Mouse (Mus musculus) cerebellum, adult (tissue): ENCODE measurements around the gene Ndufa13.
A peak's percentile ranks its signal among the peaks of the same experiment; 100 is the strongest.

Experiments used
- ATAC-seq: cut with Nextera tagmentation; 2 replicates; pipeline ENCODE4 v1.9.2; 2017; ENCODE audit warnings: mild to moderate bottlenecking, moderate library complexity, mixed read lengths; ENCODE audit not compliant: insufficient number of reproducible peaks, low FRiP score, low TSS enrichment

The Ndufa13 gene

DNA sequence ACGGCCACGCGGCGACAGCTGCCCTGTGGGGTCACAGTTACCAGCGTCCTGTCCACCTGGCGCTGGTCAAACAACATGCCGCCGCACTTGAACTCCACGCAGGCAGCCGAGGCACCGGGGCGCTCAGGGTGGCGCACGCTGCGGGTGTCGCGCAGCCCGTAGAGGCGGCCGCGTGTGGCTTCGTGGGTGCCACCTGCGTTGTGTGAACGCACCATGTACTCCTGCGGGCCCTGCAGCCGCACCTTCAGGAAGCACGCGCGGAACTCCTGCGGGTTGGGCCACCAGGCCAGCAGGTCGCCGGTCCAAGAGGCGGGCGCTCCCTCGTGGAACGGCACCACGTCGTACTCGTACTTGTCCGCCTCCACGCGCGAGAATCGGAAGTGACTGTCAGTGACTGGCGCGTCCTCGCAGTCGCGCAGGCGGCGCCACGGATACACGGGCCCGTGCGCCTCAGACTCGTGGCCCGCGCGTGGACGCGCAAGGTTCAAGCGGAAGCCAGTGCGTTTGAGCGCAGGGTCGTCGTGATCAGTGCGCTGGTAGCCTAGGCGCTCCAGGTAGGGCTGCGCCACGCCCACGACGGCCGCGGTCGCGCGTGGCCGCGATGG is 21.0 kb downstream of the Ndufa13 start:
- no peak for ATAC-seq

DNA sequence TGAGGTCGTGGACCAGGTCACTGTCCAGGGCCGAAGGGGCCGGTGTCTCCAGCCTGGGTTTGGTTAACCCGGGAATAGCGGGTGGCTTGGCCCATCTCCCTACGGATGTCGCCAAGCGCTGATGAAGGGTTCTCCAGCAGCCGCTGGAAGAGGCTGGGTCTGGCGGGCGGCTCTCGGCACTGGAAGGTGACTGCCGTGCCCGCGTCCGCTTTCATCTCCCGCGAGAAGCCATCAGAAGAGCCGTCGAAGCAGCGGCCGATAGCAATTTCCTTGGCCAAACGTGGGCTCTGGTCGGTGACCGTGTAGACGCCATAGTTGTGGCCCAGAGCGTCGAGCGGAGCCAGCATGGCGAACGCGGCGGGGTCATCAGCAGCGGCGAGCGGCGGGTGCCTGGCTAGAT is 21.5 kb downstream of the Ndufa13 start:
- ATAC-seq: no peak

DNA sequence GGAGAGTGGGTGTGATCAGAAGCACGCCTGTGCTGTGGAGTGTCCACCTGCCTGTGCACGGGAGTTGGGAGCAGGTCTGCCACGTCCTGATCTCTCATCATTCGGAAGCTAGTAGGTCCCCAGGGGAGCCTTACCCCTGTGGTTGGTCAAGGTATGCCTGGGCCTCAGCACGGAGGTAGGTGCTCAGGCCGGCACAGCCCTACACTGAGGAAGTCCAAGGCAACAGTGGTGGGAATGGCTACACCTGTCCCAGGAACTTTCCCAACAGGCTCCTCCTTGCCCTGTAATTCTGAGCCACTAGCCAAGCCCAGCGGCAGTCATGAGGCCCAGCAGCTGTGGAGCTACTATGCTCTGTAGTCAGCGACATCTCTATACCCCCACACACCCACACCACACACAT is 22.7 kb downstream of the Ndufa13 start:
- ATAC-seq: no peak

GRCm38 (mm10) chr8:69877992-69878391 is 24.4 kb downstream of the Ndufa13 start:
- ATAC-seq: no peak

GRCm38 (mm10) chr8:69877396-69877795 is 25.0 kb downstream of the Ndufa13 start:
- no peak for ATAC-seq

DNA sequence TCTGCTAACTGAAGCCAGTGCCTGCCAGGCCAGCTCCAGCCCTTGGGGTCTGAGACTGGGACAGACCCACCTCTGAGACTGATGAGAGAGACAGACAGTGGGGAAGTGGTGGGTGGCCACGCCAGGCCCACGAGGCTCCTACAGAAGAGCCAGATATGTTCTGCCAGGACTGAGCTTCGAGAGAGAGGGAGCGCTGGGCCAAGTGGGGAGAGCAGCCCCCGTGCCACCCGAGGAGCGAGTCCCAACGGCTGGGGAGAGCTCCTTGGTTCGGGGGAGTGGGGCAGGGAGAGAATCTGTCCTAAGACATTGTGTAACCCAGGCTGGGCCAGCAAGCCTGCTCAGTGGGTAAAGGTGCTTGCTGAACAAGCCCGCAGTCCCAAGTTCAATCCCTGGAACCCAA is 25.4 kb downstream of the Ndufa13 start:
- no peak for ATAC-seq

GRCm38 (mm10) chr8:69876097-69876496 is 26.3 kb downstream of the Ndufa13 start:
- no peak for ATAC-seq

DNA sequence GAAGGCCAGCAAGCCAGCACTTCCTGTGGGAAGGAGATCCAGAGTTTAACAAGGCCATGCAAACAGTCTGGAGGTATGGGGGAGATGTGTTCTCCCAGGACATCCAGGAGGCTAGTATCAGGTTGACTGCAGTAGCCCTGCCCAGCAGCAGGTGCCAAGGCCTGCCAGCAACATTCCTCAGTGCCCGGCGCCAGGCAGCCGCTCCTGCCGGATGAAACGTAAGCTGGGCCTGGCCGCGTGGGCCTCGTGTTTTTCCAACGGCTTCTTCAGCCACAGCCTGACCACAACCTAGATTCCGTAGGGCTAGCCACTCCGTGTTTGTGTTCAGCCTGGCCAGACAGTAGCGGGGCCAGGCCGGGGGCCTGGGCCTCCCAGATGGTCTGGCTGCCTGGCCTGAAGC is 27.7 kb downstream of the Ndufa13 start:
- no peak for ATAC-seq

GRCm38 (mm10) chr8:69874155-69874554 is 28.2 kb downstream of the Ndufa13 start:
- no peak for ATAC-seq

DNA sequence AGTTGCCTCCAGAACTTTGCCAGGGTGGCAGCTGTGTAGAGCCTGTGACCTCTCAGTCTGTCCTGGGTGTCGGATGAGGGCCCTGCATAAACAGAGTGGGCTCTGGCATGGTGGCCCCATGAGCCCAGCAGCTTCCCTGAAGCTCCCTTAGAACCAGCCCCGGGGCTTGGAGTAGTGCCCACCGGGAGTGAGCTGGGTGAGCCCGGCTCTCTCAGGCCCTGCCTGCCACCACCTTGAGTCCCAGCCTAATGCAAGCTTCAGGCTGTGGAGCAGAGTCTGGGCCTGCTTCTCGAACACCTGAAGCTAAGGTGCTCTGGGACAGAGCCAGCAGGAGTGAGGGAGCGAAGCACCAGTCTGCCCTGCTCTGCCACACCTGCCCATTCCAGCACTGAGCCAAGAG is 31.5 kb downstream of the Ndufa13 start:
- ATAC-seq: peak; percentile 9; the same call in 1 of the 2 replicates

DNA sequence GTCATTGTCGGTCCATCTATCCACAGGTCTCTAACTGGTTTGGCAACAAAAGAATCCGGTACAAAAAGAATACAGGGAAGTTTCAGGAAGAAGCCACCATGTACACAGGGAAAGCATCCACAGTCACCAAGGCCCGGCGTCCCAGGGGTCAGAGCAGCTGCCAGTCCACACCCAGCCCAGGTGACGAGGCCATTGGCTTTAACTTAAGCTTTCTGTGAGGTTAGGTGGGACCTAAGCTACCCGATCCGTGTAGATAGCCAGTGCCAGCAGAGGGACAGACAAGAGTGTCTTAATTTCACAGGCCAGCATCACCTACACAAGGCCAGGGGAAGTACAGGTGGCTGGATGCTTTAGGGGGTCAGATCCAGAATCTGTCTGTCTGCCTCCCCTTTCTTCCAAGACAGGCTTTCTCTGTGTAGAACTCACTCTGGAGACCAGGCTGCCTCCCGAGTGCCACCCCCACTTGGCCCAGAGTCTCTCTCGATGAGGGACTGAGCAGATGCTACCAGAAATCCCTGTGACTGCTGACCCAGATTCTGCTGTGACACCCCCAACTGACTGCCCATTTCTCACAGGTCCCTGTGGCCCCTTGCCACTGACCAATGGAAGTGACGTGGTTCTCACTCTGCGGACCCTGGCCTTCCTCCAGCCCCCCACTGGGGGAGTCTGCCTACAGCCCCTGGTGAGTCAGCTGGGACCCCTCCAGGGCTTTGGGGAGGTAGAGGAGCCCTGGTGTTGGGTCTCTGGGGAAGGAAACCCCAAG is 32.2 kb downstream of the Ndufa13 start:
- peak; percentile 54 for ATAC-seq

DNA sequence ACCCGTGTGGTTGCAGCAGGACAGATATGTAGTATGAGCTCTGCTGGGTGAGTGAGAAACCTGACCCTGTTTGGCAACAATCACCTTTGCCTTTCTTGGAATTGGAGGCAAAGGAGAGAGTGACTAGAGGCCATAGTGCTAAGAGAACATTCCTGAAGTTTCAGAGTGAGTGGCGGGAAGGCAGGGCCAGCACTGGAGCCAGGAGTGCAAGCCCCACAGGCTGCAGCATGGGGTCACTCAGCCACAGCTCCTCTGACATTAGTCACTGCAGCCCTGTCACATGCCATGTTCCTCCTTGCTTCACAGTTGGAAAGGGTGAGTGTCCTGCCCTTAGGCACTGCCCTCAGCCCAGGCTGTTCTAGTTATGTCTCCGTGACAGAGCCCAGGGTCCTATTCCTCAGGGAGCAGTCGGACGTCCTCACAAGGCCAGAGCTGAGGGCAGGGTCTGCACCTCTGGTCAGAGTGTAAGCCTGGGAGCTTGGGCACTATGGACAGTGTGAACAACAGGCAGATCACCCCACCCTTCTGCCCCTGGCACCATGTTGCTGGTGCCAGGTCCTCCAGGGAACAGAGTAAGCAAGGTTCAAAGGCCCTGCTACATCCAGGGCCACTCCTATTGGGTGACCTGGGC is 34.5 kb downstream of the Ndufa13 start:
- ATAC-seq: no peak

- no peak for ATAC-seq
Measured at GRCm38 (mm10) chr8:69864180-69864579, 38.2 kb downstream of the Ndufa13 start.

DNA sequence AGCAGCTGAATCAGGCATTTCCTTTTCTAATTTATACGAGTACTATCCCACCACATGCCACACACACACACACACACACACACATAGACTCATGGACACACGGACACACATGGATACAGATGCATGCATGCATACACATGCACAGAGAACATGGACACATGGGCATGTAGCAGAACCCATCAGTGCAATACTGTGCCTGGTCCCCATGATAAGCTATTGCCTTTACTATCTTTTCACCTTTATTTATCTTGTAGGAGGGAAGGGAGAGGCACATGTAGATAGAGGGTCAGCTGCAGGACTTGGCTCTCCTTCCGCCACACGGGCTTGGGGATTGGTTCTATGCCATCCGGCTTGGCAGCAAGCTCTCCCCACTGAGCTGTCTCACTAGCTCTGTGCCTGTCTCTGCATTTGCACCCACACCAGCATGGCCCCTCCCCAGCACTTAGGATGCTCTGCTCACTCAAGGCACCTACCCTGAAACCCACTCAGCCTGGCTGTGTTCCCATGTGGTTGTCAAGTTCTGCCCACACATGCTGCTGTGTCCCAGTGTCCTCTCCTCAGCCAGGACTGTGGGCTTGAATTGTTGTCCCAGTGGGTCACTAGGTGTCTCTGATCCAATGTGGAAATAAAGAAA is 38.9 kb downstream of the Ndufa13 start:
- no peak for ATAC-seq

DNA sequence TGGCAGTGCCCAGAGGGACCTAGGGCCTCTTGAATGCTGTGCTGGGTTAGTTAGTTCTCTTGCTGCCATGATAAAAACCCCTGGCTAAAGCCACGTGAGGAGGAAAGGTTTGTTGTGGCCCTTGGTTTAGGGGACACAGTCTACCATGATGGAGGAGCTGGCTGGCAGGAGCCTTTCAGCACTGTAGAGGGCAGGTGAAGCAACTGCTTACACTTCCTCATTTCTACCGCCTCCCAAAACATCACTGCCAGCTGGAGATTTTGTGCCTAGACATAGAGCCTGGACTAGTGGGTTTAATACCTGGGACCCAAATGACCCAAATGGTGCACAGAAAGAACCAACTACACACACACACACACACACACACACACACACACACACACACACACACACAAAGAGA is 41.1 kb downstream of the Ndufa13 start:
- no peak for ATAC-seq

- no peak for ATAC-seq
Measured at GRCm38 (mm10) chr8:69860807-69861206, 41.6 kb downstream of the Ndufa13 start.

- no peak for ATAC-seq
Measured at GRCm38 (mm10) chr8:69853869-69854268, 48.5 kb downstream of the Ndufa13 start.

DNA sequence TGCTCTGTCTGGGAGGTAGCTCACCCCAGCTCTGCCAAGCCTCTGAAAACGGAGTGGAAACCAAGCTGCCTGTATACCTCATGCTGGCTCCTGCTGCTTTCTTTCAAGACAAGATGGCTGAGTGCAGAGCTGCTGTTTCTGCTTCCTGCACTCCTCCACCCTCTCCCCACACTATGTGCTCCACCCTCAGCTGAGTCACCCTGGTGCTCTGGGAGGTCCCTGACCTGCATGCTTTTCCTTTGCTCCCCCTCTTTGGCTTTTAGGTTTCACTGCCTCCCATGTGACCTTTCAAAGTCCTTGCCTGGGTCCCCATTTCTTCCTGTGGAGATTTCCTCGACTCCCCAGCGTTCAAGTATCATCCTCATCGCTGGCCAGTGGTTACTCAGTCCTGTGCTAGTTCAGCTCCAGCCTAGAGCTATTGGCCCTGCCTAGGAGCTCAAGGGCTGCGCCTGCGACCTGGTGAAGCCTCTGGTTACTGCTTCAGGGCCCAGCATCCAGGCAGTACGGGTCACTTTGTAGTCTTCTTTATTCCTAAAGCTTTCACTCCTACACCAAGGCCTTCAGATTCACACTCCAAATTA is 51.3 kb downstream of the Ndufa13 start:
- no peak for ATAC-seq

- no peak for ATAC-seq
Measured at GRCm38 (mm10) chr8:69849899-69850298, 52.5 kb downstream of the Ndufa13 start.

DNA sequence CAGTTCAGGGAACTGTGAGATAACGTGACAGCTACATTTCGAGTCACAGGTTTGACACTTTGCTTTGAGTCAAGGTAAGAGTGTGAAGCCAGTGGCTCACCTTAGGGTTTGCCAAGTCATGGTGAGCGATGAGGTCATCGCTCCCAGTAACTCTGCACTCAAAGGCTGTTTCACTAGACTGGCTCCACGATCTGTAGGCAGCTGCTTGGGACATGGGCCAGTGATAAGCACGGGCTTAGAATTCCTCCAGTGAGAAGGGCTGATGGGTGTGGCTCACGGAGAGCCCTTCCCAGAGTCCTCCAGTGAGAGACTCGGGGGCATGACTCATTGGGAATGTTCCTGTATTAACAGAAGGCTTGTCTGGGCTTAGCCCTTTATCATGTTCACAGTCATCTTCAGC is 53.4 kb downstream of the Ndufa13 start:
- no peak for ATAC-seq
